Mouse (Mus musculus): ENCODE data around the gene Zcwpw1.

DNA sequence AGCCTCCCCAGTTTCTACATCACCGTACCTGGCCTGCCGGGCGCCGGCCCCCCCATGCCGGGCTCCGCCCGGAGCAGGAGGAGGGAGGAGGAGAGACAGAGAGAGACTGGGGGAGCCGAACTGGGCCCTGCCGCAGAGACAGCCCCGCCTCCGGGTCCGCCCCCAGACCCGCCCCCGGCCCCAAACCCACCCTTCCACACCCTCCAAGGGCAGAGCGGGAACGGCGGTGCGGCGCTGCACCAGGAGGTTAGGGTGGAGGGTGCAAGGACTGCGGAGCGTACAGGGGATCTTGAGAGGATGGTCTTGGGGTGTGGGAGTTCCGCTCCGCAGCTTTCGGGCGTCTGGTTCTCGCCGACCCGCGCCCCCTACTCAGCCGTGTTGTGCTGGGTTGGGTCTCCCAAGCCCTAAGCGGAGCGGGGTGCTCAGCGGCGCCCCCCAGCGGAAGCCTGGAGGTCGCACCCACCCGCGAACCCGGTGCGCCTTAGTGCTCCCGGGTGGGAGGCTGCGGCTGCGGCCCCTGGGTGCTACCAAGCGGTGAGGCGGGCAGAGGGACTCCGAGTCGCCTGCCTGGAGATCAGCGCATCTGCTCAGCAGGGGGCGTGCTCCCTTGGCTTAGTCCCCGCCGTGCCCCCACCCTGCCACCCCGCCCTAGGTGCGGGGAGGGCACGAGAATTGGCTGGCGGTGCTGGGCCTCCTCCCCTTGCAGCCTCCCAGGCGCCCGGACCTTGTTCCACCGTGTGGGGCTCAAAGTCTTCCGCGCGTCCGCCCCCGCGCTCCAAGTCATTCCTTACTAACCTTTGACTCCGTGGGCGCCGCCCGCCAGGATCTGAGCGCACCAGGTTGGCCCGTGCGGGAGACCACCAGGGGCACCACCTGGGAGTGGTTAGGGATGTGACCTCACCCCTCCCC, 46.3 kb upstream of the Zcwpw1 start, which contains the start of gene Nyap1:
- TF ChIP-seq ZC3H11A (IDR thresholded peaks at IDR 0.05; ENCODE audit: borderline replicate concordance, low read depth, low read length) (no peak), MAFK (IDR thresholded peaks at IDR 0.05; ENCODE audit: insufficient read depth, low read depth, low read length) (no peak)
